Mouse (Mus musculus): ENCODE results near the gene 6430548M08Rik.

DNA sequence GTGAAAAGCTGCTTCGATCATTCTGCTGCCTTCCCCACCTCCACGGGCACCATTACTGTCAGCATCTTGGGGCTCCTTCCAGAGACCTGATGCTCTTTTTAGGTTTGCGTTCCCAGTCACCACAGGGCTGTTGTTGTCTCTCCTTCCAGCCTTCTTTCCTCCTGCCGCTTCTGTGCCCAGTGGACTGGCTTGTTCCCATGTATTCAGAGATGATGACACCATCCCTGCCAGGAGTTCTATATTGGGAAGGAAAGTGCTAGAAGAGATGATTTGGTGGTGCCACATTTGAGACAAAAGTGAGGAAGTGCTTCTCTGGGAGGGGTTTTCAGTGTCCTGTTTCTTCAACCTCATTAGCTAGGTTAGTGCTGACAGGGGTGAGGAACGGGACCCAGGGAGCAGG is 4.9 kb downstream of the 6430548M08Rik start:
- no peak for TF ChIP-seq CTCF (IDR thresholded peaks at IDR 0.05; ENCODE audit: low read depth, low read length)
- TF ChIP-seq POLR2A (IDR thresholded peaks at IDR 0.05; ENCODE audit: borderline replicate concordance, low read depth, low read length) = no peak
